Mouse (Mus musculus) adrenal gland, postnatal 10 days (tissue): ENCODE results near the gene Tas2r122. TPM values are rescaled to one million over a fixed set of nuclear protein-coding genes. Genes with fewer than 3 reads are reported as not detected.

Source experiments
- DNase-seq: peaks from one replicate; pipeline ENCODE4 v3.0.0; 2021; ENCODE audit warnings: mixed read lengths
- long read RNA-seq, 2 experiments: library from polyadenylated mRNA; stranded (forward); transcript quantifications; one replicate each; pipeline ENCODE4 v2.0.0; 2021
- total RNA-seq, 2 experiments: library from RNA; stranded (reverse); gene quantifications; 2 replicates each; pipeline ENCODE4 v1.2.3; 2021

Gene Tas2r122
- not detected for total RNA-seq
- long read RNA-seq, experiment 1 = 0 reads
- long read RNA-seq, experiment 2 = 0 reads

DNA sequence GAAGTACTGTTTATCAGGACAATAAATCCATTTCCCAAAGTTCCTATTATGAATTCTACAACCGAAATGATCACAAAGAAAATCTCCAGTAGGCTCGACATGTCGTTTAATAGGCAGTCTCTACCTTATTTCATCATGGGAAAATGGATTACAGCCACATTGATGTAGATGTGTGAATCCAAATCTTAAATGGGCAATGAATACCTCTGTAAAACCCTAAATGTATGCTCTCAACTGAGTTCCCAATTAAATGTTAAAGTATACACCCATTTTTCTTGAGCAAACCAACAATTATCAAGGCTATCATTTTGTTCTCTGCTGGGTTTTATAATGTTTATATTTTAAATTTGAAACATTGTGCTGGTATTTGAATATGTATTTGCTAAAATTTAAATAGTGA lies at the start of gene Tas2r122:
TSS of gene Tas2r122 (minus strand) at position 101 of the 400 bp plus-strand sequence.
- DNase-seq = no peak

DNA sequence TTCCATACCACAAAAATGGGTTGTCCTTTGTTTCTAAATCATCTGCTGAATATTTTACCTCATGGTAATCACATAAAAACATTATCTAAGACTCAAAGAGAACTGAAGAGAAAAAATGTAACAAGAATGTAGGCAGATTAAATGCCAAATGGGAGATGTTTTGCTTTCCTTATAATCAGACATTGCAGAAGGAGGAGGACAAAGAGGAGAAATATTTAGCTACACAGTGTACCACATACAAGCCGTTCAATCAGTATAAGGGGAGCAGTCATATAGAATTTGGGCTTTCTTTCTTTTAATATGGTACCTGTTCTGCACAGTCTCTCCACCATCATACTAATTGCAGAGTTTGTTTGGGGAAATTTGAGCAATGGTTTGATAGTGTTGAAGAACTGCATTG lies 42.7 kb upstream of the Tas2r122 start, which contains the start of gene Tas2r124:
TSS of gene Tas2r124 (plus strand) at position 301 of the 400 bp plus-strand sequence.
- no peak for DNase-seq

DNA sequence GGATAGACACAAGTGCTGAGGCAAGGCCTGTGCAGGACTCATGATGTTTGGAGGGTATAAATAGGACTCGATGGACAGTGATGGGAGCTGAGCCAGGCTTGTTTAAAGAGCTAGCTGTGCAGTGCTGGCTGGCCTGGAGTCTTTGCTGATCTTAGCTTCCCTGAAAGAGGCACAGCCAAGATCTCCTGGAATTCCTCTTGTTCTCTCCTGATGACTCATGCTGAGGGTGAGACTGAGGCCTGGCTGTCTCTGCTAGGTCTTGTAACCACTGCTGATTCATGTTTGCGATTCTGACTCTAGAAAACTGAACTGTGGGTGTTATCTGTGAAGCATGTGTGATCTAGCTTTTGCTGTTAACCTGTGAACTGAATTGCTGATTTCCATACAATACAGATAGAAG lies 38.5 kb upstream of the Tas2r122 start:
- DNase-seq = no peak

DNA sequence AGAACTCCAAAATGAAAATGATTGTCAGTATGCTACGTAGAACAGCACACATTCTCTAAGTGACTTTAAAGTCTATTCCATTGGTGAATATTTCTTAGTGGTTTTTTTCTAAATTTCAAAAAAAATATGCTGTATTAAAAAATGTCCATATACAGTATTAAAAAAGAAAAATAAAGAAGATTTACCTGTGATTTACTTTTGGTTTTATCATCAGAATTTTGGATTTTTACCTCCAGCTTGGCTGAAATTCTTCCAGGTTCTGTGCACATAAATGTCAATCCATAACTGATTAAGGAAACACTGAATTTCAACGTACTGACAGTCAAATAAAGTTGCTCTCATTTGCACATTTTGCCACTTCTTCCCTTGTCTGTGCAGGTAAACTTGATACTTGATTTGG lies 26.2 kb upstream of the Tas2r122 start, which contains the start of gene Tas2r115:
TSS of gene Tas2r115 (minus strand) at position 101 of the 400 bp plus-strand sequence.
- no peak for DNase-seq

DNA sequence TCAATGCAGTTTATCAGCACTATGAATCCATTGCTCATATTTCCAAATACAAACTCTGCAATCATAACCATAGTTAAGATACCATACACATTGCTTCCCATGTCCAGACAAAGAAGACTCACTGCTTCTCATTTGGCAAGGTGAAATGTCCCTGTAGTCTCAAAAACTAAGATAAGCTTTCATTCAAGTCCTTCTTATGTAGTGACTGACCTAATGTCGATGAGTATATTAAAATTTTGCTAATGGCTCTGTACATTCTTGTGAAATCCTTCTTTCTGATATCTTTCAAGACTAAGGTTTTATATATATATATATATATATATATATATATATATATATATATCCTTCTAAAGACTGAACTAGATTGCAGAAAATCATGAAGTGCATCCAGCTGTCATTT lies 10.8 kb downstream of the Tas2r122 start, which contains the start of gene Tas2r121:
TSS of gene Tas2r121 (minus strand) at position 101 of the 400 bp plus-strand sequence.
- DNase-seq = no peak

DNA sequence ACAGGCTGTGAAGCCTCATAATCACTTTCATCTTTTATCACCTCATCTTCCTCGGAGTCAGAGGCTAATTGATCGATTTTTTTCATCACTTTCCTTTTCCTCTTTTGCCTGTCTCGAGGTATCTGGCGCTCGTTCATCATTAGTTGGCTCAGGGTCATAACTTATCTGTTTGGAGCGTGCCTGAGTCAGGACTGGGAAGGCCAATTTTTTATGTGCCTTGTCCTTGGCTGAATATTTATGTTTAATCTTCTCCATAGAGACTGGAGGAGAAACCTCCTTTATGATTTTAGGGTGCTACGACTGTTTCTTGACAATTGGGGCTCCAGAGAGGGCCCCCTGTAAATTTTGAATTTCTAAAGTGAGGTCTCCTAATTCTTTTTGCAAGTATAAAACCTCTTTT lies 20.1 kb downstream of the Tas2r122 start:
- DNase-seq = peak; percentile 13

Other genes with a start within 250 kb of the Tas2r122 start
- gene Prh1, start 142.1 kb downstream of the Tas2r122 start, total RNA-seq = not detected
- gene Prp2, start 116.0 kb downstream of the Tas2r122 start, total RNA-seq = not detected
- gene A630073D07Rik, start 60.4 kb downstream of the Tas2r122 start, total RNA-seq = not detected
- not detected for gene Tas2r120, start 55.0 kb downstream of the Tas2r122 start, total RNA-seq
- not detected for gene Tas2r121, start 10.9 kb downstream of the Tas2r122 start, total RNA-seq
- gene Tas2r115, start 26.1 kb upstream of the Tas2r122 start, total RNA-seq = not detected
- gene Tas2r124, start 42.8 kb upstream of the Tas2r122 start, total RNA-seq = not detected
- gene Tas2r102, start 50.2 kb upstream of the Tas2r122 start, total RNA-seq = not detected
- not detected for gene Tas2r136, start 66.2 kb upstream of the Tas2r122 start, total RNA-seq
- gene Tas2r117, start 90.9 kb upstream of the Tas2r122 start, total RNA-seq = not detected
- not detected for gene Tas2r123, start 135.2 kb upstream of the Tas2r122 start, total RNA-seq
- gene Tas2r116, start 143.5 kb upstream of the Tas2r122 start, total RNA-seq = not detected
- gene Tas2r110, start 156.1 kb upstream of the Tas2r122 start, total RNA-seq = not detected
- gene Tas2r113, start 181.1 kb upstream of the Tas2r122 start, total RNA-seq = not detected
- not detected for gene Tas2r125, start 197.7 kb upstream of the Tas2r122 start, total RNA-seq
- gene Tas2r129, start 239.2 kb upstream of the Tas2r122 start, total RNA-seq = not detected
- gene Tas2r131, start 246.0 kb upstream of the Tas2r122 start, total RNA-seq = not detected